Comparison of ENCODE assay signal across 14 mouse cellular contexts in genomic region chr7:110860129-110860528, GRCm38 (mm10). TPM values are rescaled to one million over a fixed set of nuclear protein-coding genes. Genes with fewer than 3 reads are reported as not detected.
DNase-seq lines count a peak whose midpoint lies in the region; ATAC-seq and TF ChIP-seq lines count a peak whose summit lies in the region.
"Had no signal": no experiment of that assay in that cellular context is flagged by ENCODE, and none has a peak within 500 bp of the region (broad histone marks: within the 10 kb centered on the region; RNA-seq: fewer than 3 reads in every experiment).

No protein-coding gene starts in this region.

- TF ChIP-seq CTCF in lung, adult 2 months (IDR thresholded peaks at IDR 0.05; ENCODE audit: insufficient read depth, low read length) = no peak

- no peak overlapping the region for H3K4me3 ChIP-seq in lung, adult 2 months (replicated peaks; ENCODE audit: extremely low read depth, low read depth, low read length)
- no peak overlapping the region for H3K4me3 ChIP-seq in forebrain, embryonic 15.5 days
- no peak overlapping the region for H3K4me3 ChIP-seq in midbrain, embryonic 16.5 days (ENCODE audit: low read depth, low read length)
- H3K4me3 ChIP-seq: midbrain, embryonic 15.5 days had no signal

- H3K36me3 ChIP-seq in forebrain, embryonic 15.5 days = no peaks in the 10 kb centered on the region
- no peaks in the 10 kb centered on the region for H3K36me3 ChIP-seq in midbrain, embryonic 16.5 days (ENCODE audit: control insufficient read depth, insufficient read depth, low read length)
- H3K36me3 ChIP-seq: G1E; midbrain, embryonic 15.5 days had no signal

- no peak overlapping the region for H3K27ac ChIP-seq in forebrain, embryonic 15.5 days (replicated peaks)
- no peak overlapping the region for H3K27ac ChIP-seq in midbrain, embryonic 16.5 days (ENCODE audit: low read length)
- H3K27ac ChIP-seq: midbrain, embryonic 15.5 days had no signal

- no peak for ATAC-seq in forebrain, embryonic 15.5 days (replicated peaks)
- ATAC-seq in midbrain, embryonic 16.5 days = no peak
- ATAC-seq: activated CD4-positive, CD25-positive, alpha-beta regulatory T cell, adult 4 months; midbrain, embryonic 15.5 days had no signal

- WGBS in lung, adult 2 months = 26% methylated on average over 5 of the region's 5 CpGs
- 89% methylated on average over 5 of the region's 5 CpGs for WGBS in forebrain, embryonic 15.5 days
- WGBS in midbrain, embryonic 16.5 days = 87% methylated on average over 5 of the region's 5 CpGs

- DNase-seq in heart, adult 11 months = peak; percentile 94
- DNase-seq in heart, postnatal 14 days = no peak
- peak; percentile 71 to 78 for DNase-seq in lung, adult 18-20 months
- DNase-seq in lung, adult 2 months = no peak
- peak; percentile 85 for DNase-seq in lung, postnatal 25 days (ENCODE audit: low spot score)
- DNase-seq in yolk sac, embryonic 10.5 days (ENCODE audit: low spot score) = peak; percentile 80
- DNase-seq: cerebellum, adult 2 months; kidney, adult 18-20 months; spleen, adult 18-20 months had no signal

- intact Hi-C loops in heart, postnatal 14 days (cut with DNase I) = no loop called here

- no peak for TF ChIP-seq POLR2A in lung, adult 2 months (IDR thresholded peaks at IDR 0.05; ENCODE audit: borderline replicate concordance, extremely low read depth, low read depth, low read length)

- H3K4me1 ChIP-seq in lung, adult 2 months (ENCODE audit: control insufficient read depth, insufficient read depth, low read length) = peaks cover 15% of the 10 kb centered on the region
- peaks cover 4% of the 10 kb centered on the region; the same call in 1 of the 2 replicates for H3K4me1 ChIP-seq in forebrain, embryonic 15.5 days
- H3K4me1 ChIP-seq in midbrain, embryonic 16.5 days (ENCODE audit: control insufficient read depth, insufficient read depth, low read length) = no peaks in the 10 kb centered on the region

- no peaks in the 10 kb centered on the region for H3K27me3 ChIP-seq in forebrain, embryonic 15.5 days
- no peaks in the 10 kb centered on the region for H3K27me3 ChIP-seq in midbrain, embryonic 16.5 days (ENCODE audit: control insufficient read depth, insufficient read depth, low read depth, low read length)
- H3K27me3 ChIP-seq: midbrain, embryonic 15.5 days had no signal

- H3K4me2 ChIP-seq in forebrain, embryonic 15.5 days (replicated peaks) = no peak overlapping the region
- no peak overlapping the region for H3K4me2 ChIP-seq in midbrain, embryonic 16.5 days (ENCODE audit: low read length)
- H3K4me2 ChIP-seq: midbrain, embryonic 15.5 days had no signal

- no peaks in the 10 kb centered on the region for H3K9me3 ChIP-seq in forebrain, embryonic 15.5 days
- H3K9me3 ChIP-seq in midbrain, embryonic 16.5 days (replicated peaks; ENCODE audit: control insufficient read depth, low read length, poor library complexity, severe bottlenecking) = no peaks in the 10 kb centered on the region
- H3K9me3 ChIP-seq: G1E; midbrain, embryonic 15.5 days had no signal

- no peak overlapping the region for H3K9ac ChIP-seq in forebrain, embryonic 15.5 days (replicated peaks)
- no peak overlapping the region for H3K9ac ChIP-seq in midbrain, embryonic 16.5 days (ENCODE audit: low read depth, low read length)
- H3K9ac ChIP-seq: midbrain, embryonic 15.5 days had no signal

RNA-seq across cellular contexts. Expression of gene Lyve1, which starts 2.9 kb away (rescaled TPM):
- total RNA-seq in heart, postnatal 14 days (2021) = 10 to 100 TPM; 21.5 to 22.8 TPM
- 82.0 and 157 TPM in 2 replicates for polyA plus RNA-seq in lung, adult 2 months (2012; rRNA removed)
- polyA plus RNA-seq in forebrain, embryonic 15.5 days (2015; fragmentation: Nextera tagmentation; extraction: Ambion mirVana) = 3.5 and 4.1 TPM in 2 replicates
- 4.0 and 5.0 TPM in 2 replicates for polyA plus RNA-seq in midbrain, embryonic 16.5 days (2015; fragmentation: Nextera tagmentation; extraction: Ambion mirVana)
- polyA plus RNA-seq: activated CD4-positive, CD25-positive, alpha-beta regulatory T cell, adult 4 months; G1E had no signal

RNA-seq across cellular contexts. Expression of gene Rnf141, which starts 15.9 kb away (rescaled TPM):
- 10 to 100 TPM; 36.8 to 44.0 TPM for total RNA-seq in heart, postnatal 14 days (2021)
- 36.3 and 53.1 TPM in 2 replicates for polyA plus RNA-seq in lung, adult 2 months (2012; rRNA removed)
- 36.1 and 41.1 TPM in 2 replicates for polyA plus RNA-seq in forebrain, embryonic 15.5 days (2015; fragmentation: Nextera tagmentation; extraction: Ambion mirVana)
- 35.1 and 39.7 TPM in 2 replicates for polyA plus RNA-seq in midbrain, embryonic 16.5 days (2015; fragmentation: Nextera tagmentation; extraction: Ambion mirVana)

Comparison
In these comparisons a context has a peak if more than half of its experiments do, and no peak if none do; other contexts are left out.
1. DNase-seq: peak in heart, adult 11 months (single experiment), lung, adult 18-20 months (2 of 2), lung, postnatal 25 days (single experiment) and yolk sac, embryonic 10.5 days (single experiment); none in heart, postnatal 14 days (0 of 2) and lung, adult 2 months (single experiment).
2. RNA of gene Lyve1, which starts 2.9 kb away (polyA plus RNA-seq): 82.0 to 157 TPM in lung, adult 2 months; 4.0 to 5.0 TPM in midbrain, embryonic 16.5 days and 3.5 to 4.1 TPM in forebrain, embryonic 15.5 days; every median in the first group is over 10 times any median in the second.